Mouse (Mus musculus): ENCODE measurements at regions not wholly inside any gene's neighbourhood (a gene's known extent, or its start where the extent isn't known, plus 50 kb on each side); places are given as distances from the start of the nearest gene placed in this dataset.

GRCm38 (mm10) chr4:97132650-97133049 is 50.3 kb downstream of the Gm10192 start:
- no peak for DNase-seq (ENCODE audit: low spot score in 2 of 2)

- peak; percentile 9 to 20 for DNase-seq (ENCODE audit: low spot score in 2 of 2)
These were observed 55.2 kb downstream of the Gm10192 start for GRCm38 (mm10) chr4:97127780-97128179.

GRCm38 (mm10) chr4:97123861-97124260 is 59.1 kb downstream of the Gm10192 start:
- no peak for DNase-seq (ENCODE audit: low spot score in 2 of 2)

- DNase-seq (ENCODE audit: low spot score in 2 of 2) = no peak
These were observed 61.0 kb downstream of the Gm10192 start for GRCm38 (mm10) chr4:97121952-97122351.

GRCm38 (mm10) chr4:97119459-97119858 is 63.5 kb downstream of the Gm10192 start:
- no peak for DNase-seq (ENCODE audit: low spot score in 2 of 2)

GRCm38 (mm10) chr4:97117016-97117415 is 66.0 kb downstream of the Gm10192 start:
- DNase-seq (ENCODE audit: low spot score in 2 of 2) = no peak

- no peak for DNase-seq (ENCODE audit: low spot score in 2 of 2)
These were observed 80.3 kb downstream of the Gm10192 start for GRCm38 (mm10) chr4:97102752-97103052.

GRCm38 (mm10) chr4:97101911-97102751 is 80.8 kb downstream of the Gm10192 start:
- no peak for DNase-seq (ENCODE audit: low spot score in 2 of 2)

- no peak for DNase-seq (ENCODE audit: low spot score in 2 of 2)
These were observed 83.2 kb downstream of the Gm10192 start for GRCm38 (mm10) chr4:97099721-97100120.

- no peak for DNase-seq (ENCODE audit: low spot score in 2 of 2)
These were observed 89.4 kb downstream of the Gm10192 start for GRCm38 (mm10) chr4:97093576-97093975.

GRCm38 (mm10) chr4:97050735-97051134 is 132.2 kb downstream of the Gm10192 start:
- no peak for DNase-seq (ENCODE audit: low spot score in 2 of 2)

- DNase-seq (ENCODE audit: low spot score in 2 of 2) = no peak
These were observed 133.8 kb downstream of the Gm10192 start for GRCm38 (mm10) chr4:97049045-97049674.

- DNase-seq (ENCODE audit: low spot score in 2 of 2) = peak; percentile 5 to 54
These were observed 145.1 kb downstream of the Gm10192 start for GRCm38 (mm10) chr4:97037693-97038348.

GRCm38 (mm10) chr4:97028938-97029337 is 154.0 kb downstream of the Gm10192 start:
- no peak for DNase-seq (ENCODE audit: low spot score in 2 of 2)

- DNase-seq (ENCODE audit: low spot score in 2 of 2) = no peak
These were observed 157.4 kb downstream of the Gm10192 start for GRCm38 (mm10) chr4:97025446-97026040.

GRCm38 (mm10) chr4:97001321-97001720 is 181.6 kb downstream of the Gm10192 start:
- DNase-seq (ENCODE audit: low spot score in 2 of 2) = no peak

- peak in 1 of 2 experiments; percentile 16 for DNase-seq (ENCODE audit: low spot score in 2 of 2)
These were observed 195.3 kb upstream of the Gm12695 start for GRCm38 (mm10) chr4:96980311-96980710.

- no peak for DNase-seq (ENCODE audit: low spot score in 2 of 2)
These were observed 194.9 kb upstream of the Gm12695 start for GRCm38 (mm10) chr4:96979876-96980275.

- DNase-seq (ENCODE audit: low spot score in 2 of 2) = no peak
These were observed 189.9 kb upstream of the Gm12695 start for GRCm38 (mm10) chr4:96974935-96975334.

- no peak for DNase-seq (ENCODE audit: low spot score in 2 of 2)
These were observed 188.8 kb upstream of the Gm12695 start for GRCm38 (mm10) chr4:96973804-96974203.

GRCm38 (mm10) chr4:96969199-96969598 is 184.2 kb upstream of the Gm12695 start:
- no peak for DNase-seq (ENCODE audit: low spot score in 2 of 2)

GRCm38 (mm10) chr4:96968545-96969164 is 183.7 kb upstream of the Gm12695 start:
- DNase-seq (ENCODE audit: low spot score in 2 of 2) = peak in 1 of 2 experiments; percentile 25

All from frontal cortex, postnatal 10 days (tissue).